Mouse (Mus musculus) spleen, adult 18-20 months (tissue): ENCODE data around the gene Lmo3.

Experiments used
- DNase-seq, 2 experiments: peaks; one replicate each; pipeline ENCODE4 v3.0.0; 2022; ENCODE audit warnings: mixed read lengths in 2 of 2

Gene Lmo3

DNA sequence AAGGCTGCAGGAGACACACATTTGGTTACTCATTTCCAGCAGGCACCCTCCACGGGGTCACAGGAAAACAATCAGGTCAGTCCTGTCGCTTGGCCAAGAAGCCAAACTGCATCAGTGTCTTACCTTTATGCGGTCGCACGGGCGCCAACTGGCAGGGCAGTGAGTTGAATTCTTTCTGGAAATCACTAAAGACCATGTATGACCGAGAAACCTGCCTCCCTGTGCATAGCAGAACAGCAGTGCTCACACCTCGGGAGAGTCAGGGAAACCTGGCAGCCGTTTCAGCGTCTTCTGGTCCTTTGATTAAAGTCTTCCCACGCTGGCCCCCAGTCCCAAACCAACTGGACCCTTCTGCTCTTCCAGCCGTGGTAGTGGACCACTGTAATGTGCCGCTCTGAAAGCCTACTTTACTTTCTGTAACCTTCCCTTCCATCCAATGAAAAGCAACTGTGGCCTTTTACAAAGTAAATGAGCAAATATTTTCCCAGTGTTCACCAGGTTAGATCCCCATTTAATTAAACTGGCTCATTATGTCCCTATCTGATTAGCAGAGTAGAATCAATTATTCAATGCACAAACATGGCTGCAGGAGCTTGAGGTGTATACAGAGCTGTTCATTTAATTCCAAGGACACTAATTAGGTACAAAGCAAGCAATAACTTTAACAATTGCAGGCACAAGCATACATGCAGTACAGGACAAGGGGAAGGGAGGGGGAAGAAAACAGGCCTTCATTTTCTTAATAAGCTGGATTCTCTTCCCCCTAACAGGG lies at the start of gene Lmo3:
Lmo3 (minus strand) TSS at position 235 of the 772 bp plus-strand sequence.
- DNase-seq = no peak

DNA sequence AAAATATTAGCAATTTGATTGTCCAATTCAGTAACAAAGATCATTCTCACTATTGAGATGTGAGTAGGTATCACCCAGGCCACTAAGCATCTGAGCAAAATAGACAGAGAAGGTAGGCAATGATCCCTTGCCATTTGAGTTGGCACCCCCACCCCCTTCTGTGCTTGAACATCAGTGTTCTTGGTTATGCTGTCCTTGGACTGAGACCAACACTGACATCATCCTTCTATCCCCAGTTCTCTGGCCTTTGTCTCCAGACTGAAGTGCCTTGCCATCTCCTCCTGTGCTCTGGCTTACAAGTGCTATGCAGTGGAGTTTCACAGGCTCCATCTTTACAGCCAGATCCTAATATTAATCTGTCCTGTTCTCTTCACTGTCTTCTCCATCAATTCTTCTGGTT lies 39.0 kb upstream of the Lmo3 start:
- DNase-seq = no peak

DNA sequence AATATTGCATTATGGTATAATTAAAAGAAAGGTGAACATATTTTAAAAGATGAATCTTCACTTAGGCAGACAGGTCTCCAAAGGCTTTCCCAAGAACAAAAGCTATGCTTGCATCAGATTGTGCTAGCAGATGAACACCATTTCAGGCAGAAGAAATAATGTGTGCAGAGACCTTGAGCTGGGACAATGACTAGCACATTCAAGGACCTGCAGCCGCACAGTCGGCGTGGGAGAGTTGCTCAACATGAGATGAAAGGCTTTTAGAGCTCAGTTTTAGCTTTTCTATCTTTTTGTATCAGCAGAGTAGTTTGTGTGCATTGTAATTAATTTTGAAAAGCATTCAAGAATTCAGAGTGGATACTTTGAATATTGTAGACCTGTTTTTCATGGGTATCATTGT lies 36.6 kb upstream of the Lmo3 start:
- DNase-seq = no peak

- DNase-seq = no peak
These were observed 15.2 kb upstream of the Lmo3 start for GRCm38 (mm10) chr6:138597016-138597415.

- DNase-seq = no peak
These were observed 14.4 kb upstream of the Lmo3 start for GRCm38 (mm10) chr6:138595991-138596698.

GRCm38 (mm10) chr6:138583314-138583713 lies 1.5 kb upstream of the Lmo3 start:
- DNase-seq = no peak

GRCm38 (mm10) chr6:138582506-138583000 lies 785 bp upstream of the Lmo3 start:
- no peak for DNase-seq

GRCm38 (mm10) chr6:138580491-138581076 lies 1.2 kb downstream of the Lmo3 start:
- DNase-seq = no peak

DNA sequence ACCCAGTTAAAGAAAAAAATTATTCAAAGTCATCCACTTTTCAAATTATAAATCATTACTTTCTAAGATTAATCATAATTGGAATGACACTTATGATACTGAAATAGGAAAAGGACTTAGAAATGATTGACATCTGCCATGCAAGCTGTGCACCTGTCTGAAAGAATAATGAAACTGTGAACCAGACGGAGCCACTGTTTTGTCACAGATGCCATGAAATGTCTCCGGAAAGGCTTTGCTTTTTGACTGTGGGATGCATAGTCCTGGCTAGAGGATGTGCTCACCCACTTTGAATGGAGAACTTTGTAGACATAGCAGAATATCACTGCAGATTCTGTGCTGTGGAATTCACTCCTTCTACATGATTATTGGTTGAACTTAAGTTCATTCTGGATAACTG lies 18.4 kb downstream of the Lmo3 start:
- no peak for DNase-seq

GRCm38 (mm10) chr6:138552144-138552543 lies 29.6 kb downstream of the Lmo3 start:
- DNase-seq = no peak

DNA sequence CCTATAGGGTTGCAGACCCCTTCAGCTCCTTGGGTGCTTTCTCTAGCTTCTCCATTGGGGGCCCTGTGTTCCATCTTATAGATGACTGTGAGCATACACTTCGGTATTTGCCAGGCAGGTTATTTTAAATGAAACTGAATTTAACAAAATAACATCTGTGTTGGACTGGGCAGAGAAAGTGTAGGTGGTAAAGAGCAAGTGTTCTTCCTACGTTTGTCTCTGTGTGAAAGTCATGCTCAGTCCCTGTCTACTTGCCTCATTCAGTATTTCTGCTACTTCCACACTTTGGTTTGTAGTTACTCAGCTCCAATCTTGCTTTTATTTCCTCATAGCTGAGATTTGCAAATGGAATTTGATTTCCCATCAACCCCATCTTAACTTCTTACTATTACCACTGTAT lies 46.9 kb downstream of the Lmo3 start:
- DNase-seq = no peak

- DNase-seq = no peak
These were observed 75.1 kb downstream of the Lmo3 start for GRCm38 (mm10) chr6:138506642-138507041.

- no peak for DNase-seq
These were observed 77.8 kb downstream of the Lmo3 start for GRCm38 (mm10) chr6:138503946-138504345.

- DNase-seq = no peak
These were observed 98.9 kb downstream of the Lmo3 start for GRCm38 (mm10) chr6:138482834-138483233.

GRCm38 (mm10) chr6:138477611-138478010 lies 104.2 kb downstream of the Lmo3 start:
- peak in 1 of 2 experiments; percentile 1 for DNase-seq

DNA sequence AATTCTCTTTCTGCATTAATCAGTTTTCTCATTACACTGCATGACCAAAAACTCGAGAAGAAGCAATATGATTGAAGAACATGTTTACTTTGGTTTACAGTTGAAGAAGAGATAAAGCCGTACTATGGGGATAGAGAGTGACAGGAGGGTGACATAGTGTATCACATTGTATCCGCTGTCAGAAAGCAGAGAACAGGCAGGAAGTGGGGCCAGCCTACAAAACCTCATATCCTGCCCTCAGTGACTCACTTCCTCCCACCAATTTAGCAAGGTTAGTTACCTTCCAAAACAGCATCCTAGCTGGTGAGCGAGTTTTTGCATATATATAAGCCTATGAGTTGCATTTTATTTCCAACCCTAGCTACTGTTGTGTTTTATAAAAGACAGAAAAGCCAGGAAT lies 112.6 kb downstream of the Lmo3 start:
- DNase-seq = no peak

DNA sequence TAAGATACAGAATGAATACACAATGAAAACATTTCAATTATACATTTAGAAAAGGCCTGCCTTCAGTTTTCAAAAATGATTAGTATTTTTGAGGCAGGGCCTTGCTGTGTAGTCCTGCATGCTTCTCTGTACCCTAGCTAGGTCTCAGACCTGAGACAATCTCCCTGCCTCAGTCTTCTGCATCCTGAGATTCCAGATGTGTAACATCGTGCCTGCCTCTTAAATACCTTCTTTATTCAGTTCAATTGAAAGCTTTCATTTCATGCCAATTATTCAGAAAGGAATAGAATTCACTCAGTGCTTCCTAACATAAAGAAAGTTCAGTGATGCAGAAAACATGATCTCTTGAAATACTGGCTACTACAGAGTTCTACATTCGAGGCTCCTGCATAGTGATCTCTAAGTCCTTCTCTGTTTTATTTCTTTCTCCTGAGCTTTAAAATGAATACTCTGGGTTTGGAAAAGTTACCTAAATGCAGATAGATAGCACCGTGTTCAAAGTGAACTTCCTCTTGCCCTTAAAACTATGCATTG lies 137.2 kb downstream of the Lmo3 start:
- DNase-seq = no peak

DNA sequence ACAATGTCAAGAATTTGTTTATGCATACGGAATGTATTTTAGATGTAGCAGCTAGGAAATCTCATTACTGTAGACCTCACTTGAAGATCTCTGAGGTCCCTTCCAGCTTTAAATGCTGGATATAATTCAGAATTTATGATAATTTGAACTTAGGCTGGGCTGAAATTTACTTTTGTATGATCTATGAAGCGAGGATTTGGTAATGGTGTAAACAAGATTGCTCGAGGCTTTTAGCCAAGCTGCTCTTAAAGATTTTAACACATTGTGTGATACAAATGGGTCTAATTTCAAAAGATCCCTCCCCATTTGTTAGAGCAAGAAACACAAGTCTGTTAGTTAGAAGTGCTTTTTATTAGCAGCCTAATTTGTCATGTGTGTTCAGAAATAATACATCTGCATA lies 144.4 kb downstream of the Lmo3 start:
- DNase-seq = no peak

GRCm38 (mm10) chr6:138436813-138437212 lies 145.0 kb downstream of the Lmo3 start:
- DNase-seq = no peak

- no peak for DNase-seq
These were observed 154.4 kb downstream of the Lmo3 start for GRCm38 (mm10) chr6:138427394-138427793.

DNA sequence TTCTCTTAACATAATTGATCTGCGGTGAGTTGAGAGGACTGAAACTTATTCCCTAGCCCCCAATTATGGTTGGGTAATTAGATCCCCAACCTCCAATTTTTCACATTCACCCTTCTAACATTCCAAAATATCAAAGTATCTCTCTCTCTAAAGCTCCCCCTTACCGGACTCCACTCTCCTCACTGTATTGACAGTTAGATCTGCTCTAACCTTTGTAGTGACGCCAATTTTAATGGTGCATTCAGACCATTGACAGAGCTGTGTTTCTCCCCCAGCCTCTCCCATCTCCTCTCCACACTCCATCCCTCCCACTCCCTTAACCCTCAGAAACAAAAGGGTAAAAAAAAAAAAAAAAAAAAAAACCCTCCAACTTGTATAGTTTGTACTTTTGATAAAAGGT lies 154.9 kb downstream of the Lmo3 start:
- no peak for DNase-seq

GRCm38 (mm10) chr6:138424514-138425225 lies 157.1 kb downstream of the Lmo3 start:
- DNase-seq = no peak
